In the genomic region with DNA sequence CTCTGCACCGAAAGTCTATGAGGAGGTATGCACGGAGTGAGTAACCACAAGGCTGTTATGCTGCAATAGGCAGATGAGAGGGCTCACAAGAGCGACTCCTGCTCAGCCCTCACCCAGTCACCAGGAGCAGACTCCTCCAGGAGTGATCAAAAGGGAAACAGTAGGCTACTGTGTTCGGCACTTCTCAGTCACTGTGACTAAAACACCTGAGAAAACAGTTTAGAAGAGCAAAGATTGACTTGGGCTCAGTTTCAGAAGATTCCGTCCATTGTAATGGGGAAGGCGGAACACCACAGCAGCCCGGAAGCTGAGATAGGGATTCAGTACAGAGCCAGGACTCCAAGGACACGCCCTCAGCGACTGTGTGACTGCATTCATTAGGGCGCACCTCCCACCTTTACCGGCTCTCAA, we compare ENCODE assay signal across 17 mouse cellular contexts. TPM values are rescaled to one million over a fixed set of nuclear protein-coding genes. Genes with fewer than 3 reads are reported as not detected.
DNase-seq lines count a peak whose midpoint lies in the region; ATAC-seq and TF ChIP-seq lines count a peak whose summit lies in the region.
"Had no signal": no experiment of that assay in that cellular context is flagged by ENCODE, and none has a peak within 500 bp of the region (broad histone marks: within the 10 kb centered on the region; RNA-seq: fewer than 3 reads in every experiment).

No protein-coding gene starts in this region.

- no peak for TF ChIP-seq CTCF in kidney, adult 2 months (conservative IDR thresholded peaks at IDR 0.05; ENCODE audit: insufficient read depth, insufficient read length, low read depth, low read length)

- 53% methylated on average over 11 of the region's 11 CpGs for WGBS in kidney, adult 2 months
- WGBS in intestine, embryonic 15.5 days, result 46% methylated on average over 11 of the region's 11 CpGs
- WGBS in stomach, embryonic 15.5 days, result 42% methylated on average over 11 of the region's 11 CpGs

- H3K4me3 ChIP-seq in kidney, adult 2 months (ENCODE audit: insufficient read depth, low read depth, low read length), result no peak overlapping the region
- H3K4me3 ChIP-seq in intestine, embryonic 15.5 days (replicated peaks), result no peak overlapping the region
- H3K4me3 ChIP-seq in stomach, embryonic 15.5 days (replicated peaks), result no peak overlapping the region
- H3K4me3 ChIP-seq: hindbrain, embryonic 13.5 days; limb, embryonic 13.5 days had no signal

- no peak for DNase-seq in kidney, adult 2 months
- DNase-seq in kidney, postnatal 4 days, result no peak
- DNase-seq in ZHBTc4 (ENCODE audit: low read depth, low spot score), result peak; percentile 80
- no peak for DNase-seq in c-Kit-positive CD71-positive TER-119-positive erythroid progenitor cells, embryonic 14.5 days (ENCODE audit: low spot score)
- DNase-seq in adrenal gland, adult 18-20 months (ENCODE audit: low spot score in 2 of 2), result no peak
- DNase-seq: adrenal gland, postnatal 14 days; cerebellum, postnatal 36 days; forebrain, postnatal 0 days; gastrocnemius, postnatal 14 days; kidney, postnatal 10 days; right cerebral cortex, adult 18-20 months; thymus, postnatal 14 days had no signal

- ATAC-seq in intestine, embryonic 15.5 days, result no peak
- peak; percentile 54 for ATAC-seq in stomach, embryonic 15.5 days (ENCODE audit: insufficient read depth, low FRiP score, low read depth)
- ATAC-seq: forebrain, postnatal 0 days; Patski had no signal

- no peak overlapping the region for H3K9ac ChIP-seq in intestine, embryonic 15.5 days
- H3K9ac ChIP-seq in stomach, embryonic 15.5 days, result no peak overlapping the region
- H3K9ac ChIP-seq: forebrain, postnatal 0 days; hindbrain, embryonic 13.5 days; limb, embryonic 13.5 days had no signal

- H3K36me3 ChIP-seq in kidney, adult 2 months (ENCODE audit: control insufficient read depth, insufficient read depth, low read length), result no peaks in the 10 kb centered on the region
- no peaks in the 10 kb centered on the region for H3K36me3 ChIP-seq in intestine, embryonic 15.5 days
- H3K36me3 ChIP-seq in stomach, embryonic 15.5 days, result no peaks in the 10 kb centered on the region
- H3K36me3 ChIP-seq: hindbrain, embryonic 13.5 days; limb, embryonic 13.5 days had no signal

- TF ChIP-seq POLR2A in kidney, adult 2 months (IDR thresholded peaks at IDR 0.05; ENCODE audit: low read depth, low read length), result no peak

- H3K27me3 ChIP-seq in kidney, adult 2 months (replicated peaks; ENCODE audit: control insufficient read depth, insufficient read depth, low read length), result no peaks in the 10 kb centered on the region
- H3K27me3 ChIP-seq in intestine, embryonic 15.5 days (replicated peaks), result no peaks in the 10 kb centered on the region
- no peaks in the 10 kb centered on the region for H3K27me3 ChIP-seq in stomach, embryonic 15.5 days (replicated peaks)
- H3K27me3 ChIP-seq: Patski had no signal

- H3K4me2 ChIP-seq in intestine, embryonic 15.5 days (replicated peaks), result no peak overlapping the region
- no peak overlapping the region for H3K4me2 ChIP-seq in stomach, embryonic 15.5 days
- H3K4me2 ChIP-seq: hindbrain, embryonic 13.5 days; limb, embryonic 13.5 days had no signal

- H3K27ac ChIP-seq in kidney, adult 2 months (ENCODE audit: insufficient read depth, low read depth, low read length), result 0 out of 2 replicates have a peak overlapping the region, but pooled peaks have one; percentile 12
- H3K27ac ChIP-seq in intestine, embryonic 15.5 days, result peak overlapping the region; percentile 60
- peak overlapping the region; percentile 72 for H3K27ac ChIP-seq in stomach, embryonic 15.5 days
- H3K27ac ChIP-seq: hindbrain, embryonic 13.5 days; limb, embryonic 13.5 days had no signal

- peaks cover 15% of the 10 kb centered on the region for H3K4me1 ChIP-seq in kidney, adult 2 months (ENCODE audit: control insufficient read depth, insufficient read depth, low read length)
- peaks cover 11% of the 10 kb centered on the region; the same call in 1 of the 2 replicates for H3K4me1 ChIP-seq in intestine, embryonic 15.5 days (replicated peaks)
- 0 out of 2 replicates have a peak, but pooled peaks cover 7% of the 10 kb centered on the region for H3K4me1 ChIP-seq in stomach, embryonic 15.5 days
- H3K4me1 ChIP-seq: hindbrain, embryonic 13.5 days had no signal

- H3K9me3 ChIP-seq in intestine, embryonic 15.5 days, result no peaks in the 10 kb centered on the region
- no peaks in the 10 kb centered on the region for H3K9me3 ChIP-seq in stomach, embryonic 15.5 days
- H3K9me3 ChIP-seq: hindbrain, embryonic 13.5 days; limb, embryonic 13.5 days had no signal

RNA-seq across cellular contexts. Expression of gene Hes1, which starts 16.8 kb away (rescaled TPM):
- 54.4 and 78.8 TPM in 2 replicates for polyA plus RNA-seq in kidney, adult 2 months (2012; rRNA removed)
- 55.7 and 67.4 TPM in 2 replicates for polyA plus RNA-seq in intestine, embryonic 15.5 days (2015; fragmentation: Nextera tagmentation; extraction: Ambion mirVana)
- polyA plus RNA-seq in stomach, embryonic 15.5 days (2015; fragmentation: Nextera tagmentation; extraction: Ambion mirVana), result 64.4 and 67.1 TPM in 2 replicates
- total RNA-seq in adrenal gland, adult 18-20 months (2021), result 10 to 100 TPM; 21.0 to 31.1 TPM

Comparison
In these comparisons a context has a peak if more than half of its experiments do, and no peak if none do; other contexts are left out.
1. H3K27ac ChIP-seq: peak in every context shown above with its lines; median percentile 72 in stomach, embryonic 15.5 days; 60 in intestine, embryonic 15.5 days; 12 in kidney, adult 2 months.